Mouse (Mus musculus) stomach, embryonic 15.5 days (tissue): ENCODE measurements at regions not wholly inside any gene's neighbourhood (a gene's known extent, or its start where the extent isn't known, plus 50 kb on each side); places are given as distances from the start of the nearest gene placed in this dataset. TPM values are rescaled to one million over a fixed set of nuclear protein-coding genes. Genes with fewer than 3 reads are reported as not detected.

Experiments
- microRNA-seq: library from miRNA; unstranded; fragments of <30 nt; microRNA quantifications from one replicate; pipeline ENCODE4, GENCODE M21; 2016

Small RNA genes in the stretch of these regions (microRNA-seq; reads per million reads assigned to microRNA genes)
- not detected for gene Gm25978
